Mouse (Mus musculus): Measurements from ENCODE around the gene Lrrc75b.

DNA sequence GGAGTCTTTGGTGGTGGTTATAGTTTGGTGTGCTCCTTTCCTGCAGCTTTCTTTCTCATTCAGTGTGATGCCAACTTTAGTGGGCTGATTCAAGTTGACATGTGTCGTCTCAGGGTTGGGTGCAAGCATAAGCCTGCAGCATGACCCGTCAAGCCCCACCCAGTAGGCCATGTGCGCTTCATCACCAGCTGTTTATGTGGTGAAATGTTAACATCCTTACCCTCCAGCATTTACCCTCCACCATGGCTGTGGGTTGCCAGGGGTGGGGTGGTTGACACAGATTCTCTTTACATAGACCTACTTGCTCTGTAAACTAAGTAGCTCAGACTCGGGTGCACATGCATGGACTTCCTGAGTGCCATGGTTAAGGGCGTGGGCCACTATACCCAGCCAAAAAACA lies 24.0 kb downstream of the Lrrc75b start:
- TF ChIP-seq EP300 (optimal IDR thresholded peaks at IDR 0.05) (no peak), CTCF (IDR thresholded peaks at IDR 0.05; ENCODE audit: low read depth) (no peak)
